Mouse (Mus musculus) cerebellum, adult 2 months (tissue): ENCODE measurements around the gene Hoxc8. TPM values are rescaled to one million over a fixed set of nuclear protein-coding genes. Genes with fewer than 3 reads are reported as not detected.

Source experiments
- DNase-seq, 2 experiments: peaks; one replicate each; pipeline ENCODE4 v3.0.0; 2021
- H3K27ac ChIP-seq: fragments of 200-500 bp; 2 replicates; pipeline ENCODE4 v1.5.1; 2012; ENCODE audit warnings: low read length, control low read depth, inconsistent platforms; ENCODE audit not compliant: insufficient read depth
- H3K27me3 ChIP-seq: fragments of 200-500 bp; 2 replicates; pipeline ENCODE4 v1.6.1; 2012; ENCODE audit warnings: inconsistent platforms, mild to moderate bottlenecking, low read length, moderate library complexity; ENCODE audit not compliant: control insufficient read depth, insufficient read depth
- H3K4me1 ChIP-seq: fragments of 200-500 bp; 2 replicates; pipeline ENCODE4 v1.6.1; 2011; ENCODE audit warnings: low read length; ENCODE audit not compliant: control insufficient read depth, insufficient read depth
- H3K4me3 ChIP-seq: fragments of 200-500 bp; replicated peaks from 2 replicates; pipeline ENCODE3; 2011; ENCODE audit warnings: mild to moderate bottlenecking, low read depth, low read length, control low read depth; ENCODE audit not compliant: insufficient read depth
- CTCF ChIP-seq: fragments of 200-500 bp; IDR thresholded peaks from 2 replicates; pipeline ENCODE4 v1.5.1; 2011; ENCODE audit warnings: low read depth, mild to moderate bottlenecking, control low read depth, low read length, moderate library complexity, borderline replicate concordance; ENCODE audit not compliant: insufficient read depth
- POLR2A ChIP-seq: fragments of 200-500 bp; IDR thresholded peaks from 2 replicates; pipeline ENCODE4 v1.6.1; 2011; ENCODE audit warnings: low read length, control low read depth, borderline replicate concordance; ENCODE audit not compliant: insufficient read depth
- WGBS: fragments of 180-500 bp; shearing (Covaris S2); methylation state at CpG from one replicate; pipeline ENCODE4 v1.1.7; 2018; 5-methylcytosine and 5-hydroxymethylcytosine counted together
- polyA plus RNA-seq: library from polyadenylated mRNA; depleted of rRNA; stranded (reverse); fragments of >200 nt; gene quantifications from 2 replicates; pipeline ENCODE4 v1.2.3, GENCODE M21; 2012

Gene Hoxc8
- polyA plus RNA-seq, 1 experiment = not detected

GRCm38 (mm10) chr15:103015406-103016166 is 25.2 kb downstream of the Hoxc8 start:
- Histone ChIP-seq H3K4me1 (no peaks in the 10 kb centered on the region), H3K27ac (no peak overlapping the region), H3K27me3 (peaks cover 12% of the 10 kb centered on the region; the same call in 1 of the 2 replicates), H3K4me3 (no peak overlapping the region)
- 12% methylated on average over 19 of the region's 19 CpGs for WGBS
- TF ChIP-seq CTCF (no peak), POLR2A (no peak)
- no peak for DNase-seq

GRCm38 (mm10) chr15:103018636-103019035 is 28.2 kb downstream of the Hoxc8 start, which contains the start of gene Hoxc4:
TSS of gene Hoxc4 (plus strand) at chr15:103018934.
- no peak for DNase-seq
- H3K27ac ChIP-seq = no peak within 1 kb of the TSS
- H3K4me1 ChIP-seq = no peaks in the 10 kb centered on the region
- H3K4me3 ChIP-seq = no peak within 1 kb of the TSS
- H3K27me3 ChIP-seq = peaks cover 4% of the 10 kb centered on the region; the same call in 1 of the 2 replicates
- TF ChIP-seq CTCF (no peak), POLR2A (no peak)
- WGBS = 23% methylated on average over 9 of the region's 9 CpGs

DNA sequence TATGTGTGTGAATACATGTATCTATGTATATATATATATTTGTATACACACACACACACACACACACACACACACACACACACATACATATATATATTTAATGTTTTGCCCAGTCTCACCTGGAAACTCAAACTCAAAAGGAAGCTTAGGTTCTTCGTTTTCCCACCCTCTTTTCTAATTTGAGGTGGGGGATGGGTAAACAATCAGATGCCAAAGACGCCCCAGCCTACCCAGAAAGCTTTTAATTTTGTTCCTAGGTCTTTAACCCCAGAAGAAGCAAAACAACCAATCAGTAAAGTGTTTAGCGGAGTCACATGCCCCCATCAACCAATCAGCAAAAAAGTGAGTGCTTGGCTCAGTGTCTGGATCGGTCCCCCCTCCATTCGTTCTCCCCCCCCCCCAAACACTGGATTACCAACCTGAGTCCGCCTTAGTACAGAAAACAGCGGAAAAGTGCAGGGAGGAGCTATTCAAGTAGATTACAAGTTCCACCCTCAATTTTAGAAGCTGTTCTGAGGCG is 30.6 kb downstream of the Hoxc8 start:
- no peak for DNase-seq
- Histone ChIP-seq H3K27ac (no peak overlapping the region), H3K27me3 (peaks cover 2% of the 10 kb centered on the region; the same call in 1 of the 2 replicates), H3K4me1 (no peaks in the 10 kb centered on the region), H3K4me3 (no peak overlapping the region)
- 4% methylated on average over 8 of the region's 8 CpGs for WGBS
- TF ChIP-seq CTCF (no peak), POLR2A (no peak)

DNA sequence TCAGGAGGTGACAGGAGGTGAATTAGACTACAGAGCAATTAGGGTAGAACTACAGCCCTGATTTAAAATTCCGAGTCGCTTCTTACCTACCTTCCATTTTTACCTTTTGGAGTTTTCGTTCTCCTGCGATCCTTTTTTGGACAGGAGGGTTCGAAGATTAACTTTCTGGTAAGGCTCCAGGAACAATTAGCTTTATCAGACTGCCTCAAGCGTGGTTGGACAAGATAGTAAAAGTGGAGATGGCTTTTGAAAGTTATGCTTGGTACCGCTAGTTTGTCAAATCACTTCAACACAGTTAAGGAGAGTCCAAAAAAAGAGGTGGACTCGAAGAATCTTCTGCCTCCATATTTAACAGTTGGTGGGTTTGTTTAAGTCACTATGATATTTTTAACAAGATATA is 31.1 kb downstream of the Hoxc8 start:
- H3K4me3 ChIP-seq = no peak overlapping the region
- no peak overlapping the region for H3K27ac ChIP-seq
- TF ChIP-seq POLR2A (no peak), CTCF (no peak)
- H3K4me1 ChIP-seq = no peaks in the 10 kb centered on the region
- WGBS = 7% methylated on average over 8 of the region's 8 CpGs
- DNase-seq = no peak
- H3K27me3 ChIP-seq = peaks cover 5% of the 10 kb centered on the region; the same call in 1 of the 2 replicates

DNA sequence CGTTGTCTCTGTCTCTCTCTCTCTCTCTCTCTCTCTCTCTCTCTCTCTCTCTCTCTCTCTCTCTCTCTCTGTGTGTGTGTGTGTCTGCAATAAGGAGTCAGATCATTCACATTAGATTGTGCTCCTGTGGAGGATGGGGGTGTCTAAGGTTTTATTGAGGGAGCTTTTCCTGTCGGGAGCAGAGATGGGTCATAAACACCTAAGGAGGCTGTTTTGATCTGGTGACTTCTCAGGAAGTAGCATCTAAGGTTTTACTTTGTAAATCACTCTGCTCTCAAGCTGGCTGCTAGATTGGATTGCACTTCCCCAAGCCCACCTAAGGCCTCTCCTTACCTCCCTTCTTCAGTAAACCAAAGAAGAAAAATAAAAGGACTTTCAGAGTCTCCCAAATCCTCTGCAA is 33.7 kb downstream of the Hoxc8 start:
- no peaks in the 10 kb centered on the region for H3K4me1 ChIP-seq

GRCm38 (mm10) chr15:103027266-103028235 is 37.1 kb downstream of the Hoxc8 start:
- no peak overlapping the region for H3K4me3 ChIP-seq
- DNase-seq = no peak
- 1% methylated on average over 43 of the region's 43 CpGs for WGBS
- peaks cover 8% of the 10 kb centered on the region; the same call in 1 of the 2 replicates for H3K27me3 ChIP-seq
- no peak overlapping the region for H3K27ac ChIP-seq
- H3K4me1 ChIP-seq = no peaks in the 10 kb centered on the region
- TF ChIP-seq POLR2A = no peak
- no peak for TF ChIP-seq CTCF

More for the DNA sequence above, 33.7 kb downstream of the Hoxc8 start:
- WGBS = 0% methylated on average over 2 of the region's 2 CpGs
- H3K27me3 ChIP-seq = peaks cover 8% of the 10 kb centered on the region; the same call in 1 of the 2 replicates
- H3K4me3 ChIP-seq = no peak overlapping the region
- no peak overlapping the region for H3K27ac ChIP-seq
- TF ChIP-seq CTCF = no peak
- TF ChIP-seq POLR2A = no peak
- no peak for DNase-seq

DNA sequence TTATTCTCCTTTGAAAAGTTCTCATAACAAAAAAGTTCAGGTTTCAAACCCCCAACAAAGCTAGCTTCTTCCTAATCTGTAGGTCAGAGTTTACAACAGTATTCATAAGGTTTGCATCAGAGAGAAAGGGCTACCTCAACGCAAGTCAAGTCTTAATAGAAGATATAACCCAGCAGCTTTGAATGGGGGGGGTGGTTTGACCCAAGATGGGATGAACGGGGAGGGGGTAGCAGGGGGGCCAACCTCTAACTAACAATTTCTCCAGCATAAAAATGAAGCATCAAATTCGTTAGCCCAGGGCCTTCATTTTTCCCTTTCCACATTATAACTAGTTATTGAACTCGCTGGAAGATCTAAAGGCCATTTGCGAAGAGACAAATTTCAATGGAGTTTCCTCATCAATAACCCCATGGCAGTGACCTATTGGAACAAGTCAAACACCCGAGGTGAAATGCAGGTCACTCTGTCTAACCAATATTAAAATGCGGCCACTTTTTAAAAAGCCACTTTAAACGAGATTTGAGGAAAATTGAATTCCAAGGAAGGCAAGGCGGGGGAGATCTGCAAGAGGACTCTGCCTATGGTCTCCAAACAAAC is 38.6 kb downstream of the Hoxc8 start:
- TF ChIP-seq POLR2A (no peak), CTCF (no peak)
- no peak overlapping the region for H3K4me3 ChIP-seq
- peaks cover 8% of the 10 kb centered on the region; the same call in 1 of the 2 replicates for H3K27me3 ChIP-seq
- H3K4me1 ChIP-seq = no peaks in the 10 kb centered on the region
- 14% methylated on average over 9 of the region's 9 CpGs for WGBS
- DNase-seq = no peak
- no peak overlapping the region for H3K27ac ChIP-seq
